Mouse (Mus musculus) liver, postnatal 0 days (tissue): Measurements from ENCODE around the gene Kitl.

Experiments used
- CTCF ChIP-seq: sonication (generic); IDR thresholded peaks from 2 replicates; pipeline ENCODE4 v1.5.1; 2016; ENCODE audit warnings: antibody characterized with exemption, low read depth
- EP300 ChIP-seq: IDR thresholded peaks from 2 replicates; pipeline ENCODE4 v1.6.1; 2016; ENCODE audit warnings: antibody characterized with exemption, low read depth, mild to moderate bottlenecking

DNA sequence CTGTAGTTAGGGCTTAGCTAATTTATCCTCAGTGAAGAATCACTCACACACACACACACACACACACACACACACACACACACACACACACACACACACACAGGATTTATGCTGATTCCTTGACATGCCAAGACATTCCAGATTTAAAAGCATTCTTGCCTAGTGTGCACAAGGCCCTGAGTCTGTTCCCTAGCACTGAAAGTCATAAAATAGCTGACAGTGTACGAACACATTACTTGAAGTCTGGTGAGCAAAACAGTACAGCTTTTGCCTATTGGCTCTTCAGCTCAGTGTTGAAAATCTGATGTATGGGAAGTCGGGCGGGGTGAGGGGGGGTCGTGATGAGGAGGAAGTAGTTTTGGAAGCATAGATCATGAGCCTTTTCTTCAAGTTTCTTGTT, 37.5 kb downstream of the Kitl start:
- TF ChIP-seq CTCF (no peak), EP300 (no peak)
